8 mouse cellular contexts compared by ENCODE assay signal in genomic region chr2:57919102-57919731, GRCm38 (mm10).
A peak's percentile ranks its signal among the peaks of the same experiment; 100 is the strongest.
DNase-seq lines count a peak whose midpoint lies in the region; ATAC-seq and TF ChIP-seq lines count a peak whose summit lies in the region.

No protein-coding gene starts in this region.

- no peaks in the 10 kb centered on the region for H3K4me1 ChIP-seq in kidney, embryonic 16.5 days (ENCODE audit: insufficient read depth, low read length)
- no peaks in the 10 kb centered on the region for H3K4me1 ChIP-seq in G1E (ENCODE audit: insufficient read depth, low read depth, low read length)
- peaks cover 2% of the 10 kb centered on the region; the same call in 1 of the 2 replicates for H3K4me1 ChIP-seq in midbrain, embryonic 16.5 days (ENCODE audit: control insufficient read depth, insufficient read depth, low read length)

- DNase-seq in kidney, adult 18-20 months, result peak; percentile 23
- no peak for DNase-seq in G1E (ENCODE audit: low spot score)
- DNase-seq in c-Kit-positive CD71-positive TER-119-positive erythroid progenitor cells, embryonic 14.5 days (ENCODE audit: low spot score), result peak; percentile 14
- DNase-seq in gastrocnemius, postnatal 4 days (ENCODE audit: low spot score in 2 of 2), result peak; percentile 20 to 29
- peak; percentile 54 to 71 for DNase-seq in left cerebral cortex, postnatal 25 days (ENCODE audit: low spot score in 2 of 2)
- DNase-seq in ovary, adult 18-20 months (ENCODE audit: low spot score), result no peak

- intact Hi-C loops in left cerebral cortex, postnatal 25 days (cut with DNase I), result loop anchor here (2.0 to 5.0 kb wide), 2 partner anchors 222 to 1804 kb away; no protein-coding TSS in a partner anchor

- H3K9me3 ChIP-seq in kidney, embryonic 16.5 days (ENCODE audit: low read length), result peaks cover 5% of the 10 kb centered on the region; the same call in 1 of the 2 replicates
- no peaks in the 10 kb centered on the region for H3K9me3 ChIP-seq in G1E (replicated peaks)
- 0 out of 2 replicates have a peak, but pooled peaks cover 5% of the 10 kb centered on the region for H3K9me3 ChIP-seq in midbrain, embryonic 16.5 days (replicated peaks; ENCODE audit: control insufficient read depth, low read length, poor library complexity, severe bottlenecking)

- no peak overlapping the region for H3K4me3 ChIP-seq in kidney, embryonic 16.5 days (ENCODE audit: low read length)
- H3K4me3 ChIP-seq in G1E (ENCODE audit: low read depth, low read length), result no peak overlapping the region
- H3K4me3 ChIP-seq in midbrain, embryonic 16.5 days (ENCODE audit: low read depth, low read length), result peak overlapping the region; percentile 3; the same call in 1 of the 2 replicates

- WGBS in kidney, embryonic 16.5 days, result 47% methylated on average over 14 of the region's 14 CpGs
- 38% methylated on average over 14 of the region's 14 CpGs for WGBS in midbrain, embryonic 16.5 days

- 0 out of 2 replicates have a peak, but pooled peaks have one; percentile 17 for TF ChIP-seq CTCF in G1E (IDR thresholded peaks at IDR 0.05; ENCODE audit: low read depth, low read length)

- ATAC-seq in kidney, embryonic 16.5 days (ENCODE audit: low FRiP score, low TSS enrichment), result no peak
- ATAC-seq in G1E (ENCODE audit: extremely low read depth, insufficient number of reproducible peaks, low FRiP score, poor library complexity, severe bottlenecking), result no peak
- ATAC-seq in midbrain, embryonic 16.5 days, result 0 out of 2 replicates have a peak, but pooled peaks have one; percentile 39

- no peaks in the 10 kb centered on the region for H3K27me3 ChIP-seq in kidney, embryonic 16.5 days (ENCODE audit: insufficient read depth, low read length)
- no peaks in the 10 kb centered on the region for H3K27me3 ChIP-seq in G1E (ENCODE audit: insufficient read depth, low read length)
- H3K27me3 ChIP-seq in midbrain, embryonic 16.5 days (ENCODE audit: control insufficient read depth, insufficient read depth, low read depth, low read length), result no peaks in the 10 kb centered on the region

- no peak overlapping the region for H3K4me2 ChIP-seq in kidney, embryonic 16.5 days (replicated peaks; ENCODE audit: low read depth, low read length)
- H3K4me2 ChIP-seq in midbrain, embryonic 16.5 days (ENCODE audit: low read length), result peak overlapping the region; percentile 44

- no peaks in the 10 kb centered on the region for H3K36me3 ChIP-seq in kidney, embryonic 16.5 days (ENCODE audit: insufficient read depth, low read length)
- no peaks in the 10 kb centered on the region for H3K36me3 ChIP-seq in G1E (replicated peaks)
- no peaks in the 10 kb centered on the region for H3K36me3 ChIP-seq in midbrain, embryonic 16.5 days (ENCODE audit: control insufficient read depth, insufficient read depth, low read length)

- no peak overlapping the region for H3K9ac ChIP-seq in kidney, embryonic 16.5 days (replicated peaks; ENCODE audit: low read length)
- H3K9ac ChIP-seq in midbrain, embryonic 16.5 days (ENCODE audit: low read depth, low read length), result no peak overlapping the region

- H3K27ac ChIP-seq in kidney, embryonic 16.5 days (ENCODE audit: low read length), result no peak overlapping the region
- H3K27ac ChIP-seq in midbrain, embryonic 16.5 days (ENCODE audit: low read length), result no peak overlapping the region

Comparison
In these comparisons a context has a peak if more than half of its experiments do, and no peak if none do; other contexts are left out.
1. DNase-seq: peak in kidney, adult 18-20 months (single experiment), c-Kit-positive CD71-positive TER-119-positive erythroid progenitor cells, embryonic 14.5 days (single experiment), gastrocnemius, postnatal 4 days (2 of 2) and left cerebral cortex, postnatal 25 days (2 of 2); none in G1E (single experiment) and ovary, adult 18-20 months (single experiment).